Mouse (Mus musculus) hindbrain, embryonic 10.5 days (tissue): ENCODE data around the gene Efna2. TPM values are rescaled to one million over a fixed set of nuclear protein-coding genes. Genes with fewer than 3 reads are reported as not detected.

Experiments used
- DNase-seq: peaks from one replicate; pipeline ENCODE4 v3.0.0-alpha.2; 2017; ENCODE audit warnings: low spot score
- H3K27ac ChIP-seq: fragments of 300-500 bp; sonication (generic); 2 replicates; pipeline ENCODE4 v1.5.1; 2016; ENCODE audit warnings: mild to moderate bottlenecking, moderate library complexity
- H3K27me3 ChIP-seq: fragments of 300-500 bp; sonication (generic); 2 replicates; pipeline ENCODE4 v1.6.1; 2016; ENCODE audit warnings: mild to moderate bottlenecking; ENCODE audit not compliant: poor library complexity, insufficient read depth, severe bottlenecking
- H3K36me3 ChIP-seq: fragments of 300-500 bp; sonication (generic); 2 replicates; pipeline ENCODE4 v1.6.1; 2016; ENCODE audit warnings: mild to moderate bottlenecking, moderate library complexity
- H3K4me1 ChIP-seq: fragments of 300-500 bp; sonication (generic); replicated peaks from 2 replicates; pipeline ENCODE4 v1.6.1; 2016; ENCODE audit warnings: mild to moderate bottlenecking
- H3K4me3 ChIP-seq: fragments of 300-500 bp; sonication (generic); 2 replicates; pipeline ENCODE4 v1.5.1; 2016; ENCODE audit warnings: mild to moderate bottlenecking, moderate library complexity
- H3K9me3 ChIP-seq: fragments of 300-500 bp; sonication (generic); 2 replicates; pipeline ENCODE4 v1.6.1; 2016; ENCODE audit warnings: mild to moderate bottlenecking, moderate library complexity
- WGBS: fragments of 180-500 bp; shearing (Covaris S2); methylation state at CpG from one replicate; pipeline ENCODE4 v1.1.7; 2016; 5-methylcytosine and 5-hydroxymethylcytosine counted together
- polyA plus RNA-seq: library from polyadenylated mRNA; unstranded; fragments of >200 nt; fragmentation: Nextera tagmentation; extraction: Ambion mirVana; gene quantifications from 2 replicates; pipeline ENCODE4 v1.2.1, GENCODE M21; 2016

Efna2 gene
- polyA plus RNA-seq, result 41.3 and 43.7 TPM in 2 replicates

GRCm38 (mm10) chr10:80179068-80180051, at the start of gene Efna2:
Efna2 (plus strand) TSS chr10:80179482.
- WGBS, result 2% methylated on average over 103 of the region's 106 CpGs
- H3K4me3 ChIP-seq, result peak within 1 kb of the TSS; percentile 70
- peak; percentile 72 for DNase-seq
- peaks cover 79% of the 10 kb centered on the region for H3K4me1 ChIP-seq
- H3K27ac ChIP-seq, result peak within 1 kb of the TSS; percentile 91
- peaks cover 7% of the 10 kb centered on the region; the same call in 1 of the 2 replicates for H3K27me3 ChIP-seq
- peaks cover 33% of the 10 kb centered on the region for H3K36me3 ChIP-seq
- H3K9me3 ChIP-seq, result no peaks in the 10 kb centered on the region

DNA sequence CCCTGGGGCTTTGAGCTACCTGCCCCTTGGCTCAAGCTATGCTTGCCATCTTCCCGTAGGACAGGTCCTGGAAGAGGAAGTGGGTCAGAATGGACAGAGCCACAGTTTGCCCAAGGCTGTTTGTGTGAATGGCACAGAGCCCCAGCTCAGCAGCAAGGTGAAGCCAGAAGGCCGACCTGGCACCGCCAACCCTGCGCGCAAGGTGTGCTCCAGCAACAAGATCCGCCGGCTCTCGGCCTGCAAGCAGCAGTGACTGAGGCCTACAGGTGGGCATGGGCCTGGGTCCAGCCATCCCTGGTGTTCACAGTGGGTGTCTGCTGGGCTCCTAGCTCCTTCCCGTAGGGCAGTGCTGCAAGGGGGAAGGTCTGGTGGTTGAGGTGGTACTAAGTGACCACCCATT, 49.4 kb upstream of the Efna2 start:
- peaks cover 100% of the 10 kb centered on the region for H3K36me3 ChIP-seq
- peaks cover 48% of the 10 kb centered on the region for H3K27me3 ChIP-seq
- H3K9me3 ChIP-seq, result no peaks in the 10 kb centered on the region
- H3K27ac ChIP-seq, result no peak overlapping the region
- H3K4me3 ChIP-seq, result no peak overlapping the region
- peaks cover 33% of the 10 kb centered on the region for H3K4me1 ChIP-seq
- 91% methylated on average over 9 of the region's 9 CpGs for WGBS
- DNase-seq, result no peak

GRCm38 (mm10) chr10:80130403-80131031, 48.8 kb upstream of the Efna2 start:
- WGBS, result 89% methylated on average over 18 of the region's 18 CpGs
- H3K36me3 ChIP-seq, result peaks cover 99% of the 10 kb centered on the region
- H3K27me3 ChIP-seq, result peaks cover 55% of the 10 kb centered on the region
- H3K4me1 ChIP-seq, result peaks cover 26% of the 10 kb centered on the region
- H3K9me3 ChIP-seq, result no peaks in the 10 kb centered on the region
- H3K27ac ChIP-seq, result no peak overlapping the region
- no peak for DNase-seq
- peak overlapping the region; percentile 37; the same call in 1 of the 2 replicates for H3K4me3 ChIP-seq

DNA sequence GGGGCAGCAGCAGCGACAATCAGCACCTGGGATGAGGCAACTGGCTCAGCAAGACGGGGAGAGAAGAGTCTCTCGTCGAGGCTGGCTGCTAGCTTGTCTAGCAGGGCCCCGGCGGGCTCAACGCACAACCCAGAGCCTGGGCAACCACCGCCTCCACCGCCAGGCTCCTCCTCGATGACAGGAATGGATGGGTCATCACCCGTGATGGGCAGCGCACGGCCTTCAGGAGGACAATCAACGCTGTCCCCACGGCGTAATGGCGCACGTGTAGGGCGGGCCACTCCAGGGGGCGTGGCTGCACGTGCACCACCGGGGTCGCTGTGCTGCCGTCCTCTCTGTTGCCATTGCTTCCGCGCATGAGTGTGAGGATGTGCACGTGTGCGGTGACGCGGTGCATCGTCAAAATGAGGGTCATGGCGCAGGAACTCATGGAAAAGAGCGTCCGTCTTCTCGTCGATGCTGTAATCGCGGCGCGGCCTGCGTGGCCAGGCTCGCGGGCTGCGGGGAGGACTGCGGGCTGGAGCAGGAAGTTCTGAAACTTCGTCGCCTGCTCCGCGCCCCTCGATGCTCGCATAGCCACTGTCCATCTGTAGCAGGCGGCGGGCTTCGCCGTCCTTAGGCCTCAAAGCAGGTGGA, 47.8 kb upstream of the Efna2 start:
- Histone ChIP-seq H3K4me3 (peak overlapping the region; percentile 37), H3K4me1 (peaks cover 30% of the 10 kb centered on the region), H3K27me3 (peaks cover 64% of the 10 kb centered on the region), H3K9me3 (no peaks in the 10 kb centered on the region), H3K27ac (peak overlapping the region; percentile 67), H3K36me3 (peaks cover 98% of the 10 kb centered on the region)
- peak; percentile 63 for DNase-seq
- 14% methylated on average over 55 of the region's 55 CpGs for whole genome bisulfite sequencing

GRCm38 (mm10) chr10:80131952-80132350, 47.3 kb upstream of the Efna2 start:
- Histone ChIP-seq H3K27me3 (peaks cover 69% of the 10 kb centered on the region), H3K9me3 (no peaks in the 10 kb centered on the region), H3K4me1 (peaks cover 35% of the 10 kb centered on the region), H3K36me3 (peaks cover 96% of the 10 kb centered on the region), H3K27ac (peak overlapping the region; percentile 67), H3K4me3 (peak overlapping the region; percentile 37)
- DNase-seq, result peak; percentile 55
- 27% methylated on average over 27 of the region's 27 CpGs for WGBS

DNA sequence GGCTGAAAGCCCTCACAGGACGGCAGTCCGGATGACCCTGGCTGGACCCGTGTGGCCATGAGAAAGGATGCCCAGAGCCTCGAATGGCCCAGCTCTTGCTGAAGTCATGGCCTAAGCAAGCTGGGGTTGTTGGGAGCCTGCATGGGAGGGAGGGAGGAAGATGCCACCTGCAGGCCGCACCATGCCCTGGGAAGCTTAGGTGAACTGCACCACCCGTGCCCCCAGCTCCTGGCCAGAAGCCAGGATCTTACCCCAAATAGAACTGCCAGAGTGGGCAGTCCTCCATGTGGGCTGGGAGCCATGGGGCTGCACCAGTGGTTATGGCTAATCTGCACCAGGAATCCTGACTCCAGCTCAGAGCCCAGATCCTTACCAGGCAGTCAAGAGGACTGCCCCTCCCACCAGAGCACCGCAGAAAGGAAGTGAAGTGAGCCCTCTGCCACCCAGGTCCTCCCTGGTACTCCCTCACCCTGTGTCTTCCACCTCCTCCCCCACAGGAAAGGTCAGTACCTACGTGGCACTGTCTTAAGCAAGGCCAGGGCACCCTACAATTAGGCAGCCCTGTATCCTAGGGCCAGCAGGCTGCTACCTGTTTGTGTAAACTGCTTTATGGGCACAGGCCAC, 45.9 kb upstream of the Efna2 start:
- Histone ChIP-seq H3K4me1 (peaks cover 49% of the 10 kb centered on the region), H3K36me3 (peaks cover 83% of the 10 kb centered on the region), H3K27me3 (peaks cover 83% of the 10 kb centered on the region), H3K27ac (peak overlapping the region; percentile 16; the same call in 1 of the 2 replicates), H3K9me3 (no peaks in the 10 kb centered on the region), H3K4me3 (peak overlapping the region; percentile 16)
- DNase-seq, result no peak
- 84% methylated on average over 8 of the region's 8 CpGs for WGBS

DNA sequence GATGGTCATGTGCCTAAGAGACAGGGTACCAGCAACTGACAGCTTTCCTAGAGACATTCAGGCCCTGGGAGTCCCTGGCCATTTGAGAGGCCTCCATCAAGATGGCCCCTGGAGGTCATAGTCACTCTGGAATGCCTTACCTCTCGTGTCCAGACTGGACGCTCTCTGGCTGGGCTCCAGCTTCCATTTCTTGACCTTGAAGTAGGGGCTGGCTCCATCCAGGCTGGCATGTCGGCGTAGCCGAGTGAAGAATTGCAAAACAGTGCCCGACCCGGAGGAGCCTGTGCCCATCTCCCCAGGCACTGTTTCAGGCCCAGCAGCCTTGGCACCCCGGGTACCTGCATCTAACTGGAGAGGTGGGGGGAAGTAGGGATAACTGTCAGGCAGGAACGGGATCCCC, 44.9 kb upstream of the Efna2 start:
- H3K36me3 ChIP-seq, result peaks cover 72% of the 10 kb centered on the region
- H3K4me1 ChIP-seq, result peaks cover 60% of the 10 kb centered on the region

GRCm38 (mm10) chr10:80135161-80135560, 44.1 kb upstream of the Efna2 start:
- no peak for DNase-seq
- Histone ChIP-seq H3K4me1 (peaks cover 58% of the 10 kb centered on the region), H3K27ac (no peak overlapping the region), H3K36me3 (peaks cover 64% of the 10 kb centered on the region), H3K27me3 (peaks cover 87% of the 10 kb centered on the region), H3K9me3 (no peaks in the 10 kb centered on the region), H3K4me3 (no peak overlapping the region)
- WGBS, result 85% methylated on average over 10 of the region's 10 CpGs

More for the DNA sequence above, 44.9 kb upstream of the Efna2 start:
- DNase-seq, result no peak
- H3K4me3 ChIP-seq, result no peak overlapping the region
- no peaks in the 10 kb centered on the region for H3K9me3 ChIP-seq
- H3K27ac ChIP-seq, result no peak overlapping the region
- WGBS, result 93% methylated on average over 9 of the region's 9 CpGs
- H3K27me3 ChIP-seq, result peaks cover 86% of the 10 kb centered on the region

DNA sequence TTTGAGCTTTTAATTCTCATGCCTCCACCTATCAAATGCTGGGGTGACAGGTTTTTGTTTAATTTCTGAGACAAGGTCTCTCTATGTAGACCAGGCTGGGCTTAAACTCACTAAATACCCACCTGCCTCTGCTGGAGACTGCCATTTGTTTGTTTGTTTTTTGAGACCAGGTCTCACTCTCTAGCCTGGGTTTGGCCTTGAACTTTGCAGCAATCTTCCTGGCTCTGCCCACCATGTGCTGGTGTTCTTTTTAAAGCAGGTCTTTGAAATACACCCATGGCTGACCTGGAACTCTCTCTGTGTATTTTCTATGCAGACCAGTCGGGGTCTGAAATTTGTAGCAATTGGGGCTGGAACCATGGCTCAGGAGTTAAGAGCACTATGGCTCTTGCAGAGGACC, 43.6 kb upstream of the Efna2 start:
- no peak for DNase-seq
- peaks cover 59% of the 10 kb centered on the region for H3K4me1 ChIP-seq
- H3K36me3 ChIP-seq, result peaks cover 60% of the 10 kb centered on the region
- no peak overlapping the region for H3K4me3 ChIP-seq
- H3K27ac ChIP-seq, result no peak overlapping the region
- H3K9me3 ChIP-seq, result no peaks in the 10 kb centered on the region
- peaks cover 88% of the 10 kb centered on the region for H3K27me3 ChIP-seq
- WGBS, result 93% methylated on average over 1 of the region's 1 CpGs

- peak overlapping the region; percentile 93 for H3K27ac ChIP-seq
- DNase-seq, result peak; percentile 19
- no peaks in the 10 kb centered on the region for H3K9me3 ChIP-seq
- peaks cover 59% of the 10 kb centered on the region for H3K4me1 ChIP-seq
- H3K36me3 ChIP-seq, result peaks cover 52% of the 10 kb centered on the region
- H3K4me3 ChIP-seq, result peak overlapping the region; percentile 84
- peaks cover 81% of the 10 kb centered on the region for H3K27me3 ChIP-seq
- 13% methylated on average over 49 of the region's 49 CpGs for WGBS
Observed at GRCm38 (mm10) chr10:80136179-80136951, 42.9 kb upstream of the Efna2 start.

- peak overlapping the region; percentile 93 for H3K27ac ChIP-seq
- 4% methylated on average over 29 of the region's 29 CpGs for WGBS
- H3K4me1 ChIP-seq, result peaks cover 59% of the 10 kb centered on the region
- H3K4me3 ChIP-seq, result peak overlapping the region; percentile 84
- H3K9me3 ChIP-seq, result no peaks in the 10 kb centered on the region
- peaks cover 45% of the 10 kb centered on the region for H3K36me3 ChIP-seq
- DNase-seq, result peak; percentile 47
- H3K27me3 ChIP-seq, result peaks cover 77% of the 10 kb centered on the region
Observed at GRCm38 (mm10) chr10:80136952-80137625, 42.2 kb upstream of the Efna2 start.
